Mouse (Mus musculus) liver, adult 2 months (tissue): Measurements from ENCODE around the gene Trim10. TPM values are rescaled to one million over a fixed set of nuclear protein-coding genes. Genes with fewer than 3 reads are reported as not detected.

ENCODE experiments used
- DNase-seq: peaks from one replicate; pipeline ENCODE4 v3.0.0-alpha.2; 2011; ENCODE audit warnings: low read depth, low spot score; ENCODE audit errors: extremely low read depth
- H3K27ac ChIP-seq: fragments of 200-500 bp; replicated peaks from 2 replicates; pipeline ENCODE4 v1.5.1; 2012; ENCODE audit warnings: low read depth, mild to moderate bottlenecking, control low read depth, inconsistent platforms, low read length; ENCODE audit not compliant: insufficient read depth
- H3K27me3 ChIP-seq: fragments of 200-500 bp; 2 replicates; pipeline ENCODE4 v1.6.1; 2012; ENCODE audit warnings: mild to moderate bottlenecking, moderate library complexity, low read length, inconsistent platforms; ENCODE audit not compliant: control insufficient read depth, insufficient read depth
- H3K36me3 ChIP-seq: fragments of 200-500 bp; 2 replicates; pipeline ENCODE4 v1.6.1; 2012; ENCODE audit warnings: low read length, inconsistent platforms; ENCODE audit not compliant: control insufficient read depth, insufficient read depth
- H3K4me1 ChIP-seq: fragments of 200-500 bp; 2 replicates; pipeline ENCODE4 v1.6.1; 2011; ENCODE audit warnings: low read length; ENCODE audit not compliant: control insufficient read depth, insufficient read depth
- H3K4me3 ChIP-seq: fragments of 200-500 bp; 2 replicates; pipeline ENCODE4 v1.5.1; 2011; ENCODE audit warnings: low read depth, mild to moderate bottlenecking, control low read depth, low read length, moderate library complexity; ENCODE audit not compliant: insufficient read depth
- H3K79me2 ChIP-seq: fragments of 200-500 bp; 2 replicates; pipeline ENCODE4 v1.6.1; 2012; ENCODE audit warnings: inconsistent platforms, mild to moderate bottlenecking, low read length, moderate library complexity; ENCODE audit not compliant: control insufficient read depth, insufficient read depth
- H3K9ac ChIP-seq: fragments of 200-500 bp; 2 replicates; pipeline ENCODE4 v1.6.1; 2012; ENCODE audit warnings: low read depth, mild to moderate bottlenecking, control low read depth, inconsistent platforms, low read length
- CTCF ChIP-seq: fragments of 200-500 bp; IDR thresholded peaks from 2 replicates; pipeline ENCODE4 v1.5.1; 2011; ENCODE audit warnings: low read depth, low read length, control low read depth
- POLR2A ChIP-seq: fragments of 200-500 bp; IDR thresholded peaks from 2 replicates; pipeline ENCODE4 v1.6.1; 2011; ENCODE audit warnings: low read length, control low read depth; ENCODE audit not compliant: insufficient read depth; ENCODE audit errors: extremely low read depth
- WGBS: fragments of 180-500 bp; shearing (Covaris S2); methylation state at CpG from one replicate; pipeline ENCODE4 v1.1.7; 2018; 5-methylcytosine and 5-hydroxymethylcytosine counted together
- polyA plus RNA-seq: library from polyadenylated mRNA; depleted of rRNA; stranded (reverse); fragments of >200 nt; gene quantifications from 2 replicates; pipeline ENCODE4 v1.2.3, GENCODE M21; 2012
- total RNA-seq: library from RNA; depleted of rRNA; stranded (reverse); fragments of >200 nt; gene quantifications from 2 replicates; pipeline ENCODE4 v1.2.3, GENCODE M21; 2014

The Trim10 gene
- total and polyA plus RNA-seq, 2 experiments = not detected

DNA sequence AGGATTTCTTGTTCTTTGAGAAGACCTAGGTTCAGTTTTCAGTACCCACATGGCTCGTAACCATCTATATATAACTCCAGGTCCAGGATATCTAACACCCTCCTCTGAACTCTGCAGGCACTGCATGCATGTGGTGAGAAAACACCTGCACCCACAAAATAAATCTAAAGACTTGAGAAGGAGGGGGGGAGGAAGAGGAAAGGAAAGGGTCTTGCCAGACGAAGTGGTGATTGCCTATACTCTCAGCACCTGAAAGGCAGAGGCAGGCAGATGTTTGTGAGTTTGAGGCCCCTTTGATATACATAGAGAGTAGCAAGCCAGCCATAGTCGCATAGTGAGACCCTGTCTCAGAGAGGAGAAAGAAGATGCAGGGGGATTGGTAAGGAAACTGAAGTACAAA, 29.4 kb upstream of the Trim10 start:
- H3K27ac ChIP-seq = no peak overlapping the region
- H3K9ac ChIP-seq = no peak overlapping the region
- no peak for DNase-seq
- WGBS = 88% methylated on average over 3 of the region's 3 CpGs
- peaks cover 27% of the 10 kb centered on the region for H3K79me2 ChIP-seq
- H3K4me1 ChIP-seq = peaks cover 27% of the 10 kb centered on the region
- H3K27me3 ChIP-seq = no peaks in the 10 kb centered on the region
- H3K4me3 ChIP-seq = no peak overlapping the region
- 0 out of 2 replicates have a peak, but pooled peaks cover 2% of the 10 kb centered on the region for H3K36me3 ChIP-seq
- no peak for TF ChIP-seq CTCF
- TF ChIP-seq POLR2A = no peak

DNA sequence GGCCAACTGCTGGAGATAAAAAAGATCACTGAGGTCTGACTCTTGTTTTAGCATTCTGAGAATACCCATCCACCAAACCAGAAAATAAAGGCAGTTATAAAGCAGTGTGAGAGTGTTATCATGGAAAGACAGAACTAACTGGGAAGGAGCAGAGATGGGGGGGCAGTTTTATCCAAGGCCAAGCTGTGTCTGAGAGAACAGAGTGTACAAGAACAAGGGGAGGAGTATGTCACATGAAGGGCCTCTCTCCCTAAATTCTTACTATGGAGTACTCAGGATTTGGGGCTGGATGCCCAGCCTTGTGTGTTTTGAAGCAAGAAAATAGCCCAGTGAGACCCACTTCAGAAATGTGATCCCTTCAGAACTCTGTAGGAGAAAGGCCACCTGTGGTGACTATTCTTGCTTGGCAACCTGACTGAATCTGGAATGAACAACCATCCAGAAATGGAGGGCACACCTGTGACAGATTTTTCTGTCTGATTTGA, 28.4 kb upstream of the Trim10 start:
- H3K4me1 ChIP-seq = peaks cover 27% of the 10 kb centered on the region
- TF ChIP-seq POLR2A = no peak
- no peak for TF ChIP-seq CTCF

DNA sequence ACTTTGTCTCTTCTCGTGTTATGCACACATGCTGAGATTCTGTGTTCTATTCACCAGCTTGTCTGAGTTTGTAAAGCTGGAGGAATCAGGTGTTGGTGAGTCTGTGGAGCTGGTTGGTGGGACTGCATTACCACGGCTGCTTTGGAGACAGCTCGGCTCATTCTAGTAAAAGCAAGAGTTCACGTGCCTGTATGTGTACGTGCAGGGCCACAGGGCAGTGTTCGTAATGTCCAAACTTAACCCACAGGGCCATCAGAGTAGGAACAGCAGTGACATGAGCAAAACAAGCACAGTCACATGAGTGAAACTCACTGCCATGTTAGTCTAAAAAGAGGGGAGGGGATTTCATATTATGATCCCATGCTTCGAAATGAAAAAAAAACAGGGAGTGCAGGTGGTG, 25.7 kb upstream of the Trim10 start:
- peaks cover 24% of the 10 kb centered on the region for H3K79me2 ChIP-seq
- H3K36me3 ChIP-seq = 0 out of 2 replicates have a peak, but pooled peaks cover 2% of the 10 kb centered on the region
- H3K4me3 ChIP-seq = no peak overlapping the region
- 53% methylated on average over 7 of the region's 7 CpGs for WGBS
- no peak for DNase-seq
- no peaks in the 10 kb centered on the region for H3K27me3 ChIP-seq
- peaks cover 24% of the 10 kb centered on the region for H3K4me1 ChIP-seq
- no peak for TF ChIP-seq POLR2A
- no peak overlapping the region for H3K9ac ChIP-seq
- H3K27ac ChIP-seq = no peak overlapping the region

More for the DNA sequence above, 28.4 kb upstream of the Trim10 start:
- H3K36me3 ChIP-seq = 0 out of 2 replicates have a peak, but pooled peaks cover 2% of the 10 kb centered on the region
- no peak overlapping the region for H3K27ac ChIP-seq
- no peak overlapping the region for H3K4me3 ChIP-seq
- H3K27me3 ChIP-seq = no peaks in the 10 kb centered on the region
- H3K9ac ChIP-seq = no peak overlapping the region
- no peak for DNase-seq
- peaks cover 27% of the 10 kb centered on the region for H3K79me2 ChIP-seq

DNA sequence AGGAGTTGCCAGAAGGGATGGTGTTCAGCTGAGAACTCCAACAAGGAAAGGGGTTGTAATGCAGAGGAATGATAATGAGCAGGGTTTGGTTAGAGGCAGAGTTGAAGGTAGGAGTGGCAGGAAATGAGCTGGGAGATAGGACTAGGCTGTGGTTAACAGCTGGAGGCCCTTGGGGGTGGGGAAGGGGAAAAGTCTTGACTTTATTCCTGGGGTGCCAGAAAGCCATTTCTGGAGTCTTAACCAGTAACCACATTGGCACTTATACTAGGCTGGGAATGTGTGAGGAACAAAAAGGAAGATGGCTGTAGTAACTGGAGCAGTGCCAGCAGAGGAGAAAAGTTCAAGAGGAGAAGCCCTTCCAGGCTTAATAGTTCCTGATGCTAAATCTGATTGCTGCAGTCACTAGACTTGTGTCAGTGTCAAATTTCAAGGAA, 25.1 kb upstream of the Trim10 start:
- Histone ChIP-seq H3K9ac (no peak overlapping the region), H3K79me2 (peaks cover 20% of the 10 kb centered on the region), H3K27ac (no peak overlapping the region), H3K4me1 (peaks cover 23% of the 10 kb centered on the region), H3K36me3 (0 out of 2 replicates have a peak, but pooled peaks cover 2% of the 10 kb centered on the region), H3K4me3 (no peak overlapping the region), H3K27me3 (no peaks in the 10 kb centered on the region)
- TF ChIP-seq POLR2A (no peak), CTCF (no peak)
- DNase-seq = no peak

DNA sequence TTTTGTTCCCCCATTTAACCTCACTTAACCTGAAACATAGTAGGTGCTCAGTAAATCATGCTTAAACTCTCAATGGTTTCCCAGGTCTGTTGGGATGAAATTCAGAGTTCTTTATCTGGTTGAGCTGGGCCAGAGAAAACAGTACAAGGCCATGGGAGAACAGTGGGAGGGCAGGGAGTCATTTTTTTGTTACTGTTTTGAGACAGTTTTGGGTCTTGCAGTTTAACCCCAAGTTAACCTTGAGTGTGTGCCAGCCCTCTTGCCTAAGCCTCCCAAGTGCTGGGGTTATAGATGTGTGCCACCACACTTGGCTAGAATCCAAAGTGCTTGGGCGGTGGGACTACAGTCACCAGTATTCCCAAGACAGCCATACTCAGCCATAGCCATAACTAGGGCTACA, 24.6 kb upstream of the Trim10 start:
- Histone ChIP-seq H3K4me1 (peaks cover 23% of the 10 kb centered on the region), H3K36me3 (0 out of 2 replicates have a peak, but pooled peaks cover 2% of the 10 kb centered on the region), H3K9ac (no peak overlapping the region), H3K27ac (no peak overlapping the region), H3K27me3 (no peaks in the 10 kb centered on the region), H3K79me2 (peaks cover 20% of the 10 kb centered on the region), H3K4me3 (no peak overlapping the region)
- 15% methylated on average over 1 of the region's 1 CpGs for WGBS
- TF ChIP-seq CTCF (no peak), POLR2A (no peak)
- DNase-seq = peak; percentile 67

DNA sequence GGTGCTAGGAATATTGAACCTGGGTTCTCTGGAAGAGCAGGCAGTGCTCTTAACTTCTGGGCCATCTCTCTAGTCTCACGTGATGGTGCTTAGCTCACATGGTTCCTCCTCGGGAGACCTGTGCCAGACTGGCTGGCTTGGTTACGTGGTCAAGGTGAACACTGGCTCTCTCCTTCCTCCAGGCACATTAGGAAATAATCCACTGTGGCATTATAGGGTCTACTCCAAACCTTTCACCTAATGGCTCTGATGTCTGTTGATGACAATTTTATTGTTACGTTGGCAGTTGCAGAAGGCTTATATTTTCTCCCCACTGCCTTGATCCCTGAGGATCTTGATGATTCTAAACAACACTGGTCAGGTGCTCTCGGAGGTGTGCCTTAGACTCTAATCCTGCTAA, 20.5 kb upstream of the Trim10 start:
- no peak overlapping the region for H3K4me3 ChIP-seq
- H3K4me1 ChIP-seq = peaks cover 12% of the 10 kb centered on the region
- WGBS = 46% methylated on average over 5 of the region's 5 CpGs
- peaks cover 28% of the 10 kb centered on the region for H3K36me3 ChIP-seq
- H3K79me2 ChIP-seq = no peaks in the 10 kb centered on the region; the same call in 1 of the 2 replicates
- H3K9ac ChIP-seq = no peak overlapping the region
- no peaks in the 10 kb centered on the region for H3K27me3 ChIP-seq
- no peak overlapping the region for H3K27ac ChIP-seq
- no peak for TF ChIP-seq POLR2A
- TF ChIP-seq CTCF = no peak
- DNase-seq = peak; percentile 74
